Mouse (Mus musculus) lung, adult 2 months (tissue): ENCODE data around the gene Msantd1.

Source experiments
- CTCF ChIP-seq: fragments of 200-500 bp; IDR thresholded peaks from 2 replicates; pipeline ENCODE4 v1.5.1; 2011; ENCODE audit warnings: mild to moderate bottlenecking, low read length, control low read depth; ENCODE audit not compliant: insufficient read depth
- POLR2A ChIP-seq: fragments of 200-500 bp; IDR thresholded peaks from 2 replicates; pipeline ENCODE4 v1.6.1; 2011; ENCODE audit warnings: low read depth, mild to moderate bottlenecking, control low read depth, low read length, borderline replicate concordance; ENCODE audit errors: extremely low read depth

GRCm38 (mm10) chr5:34907910-34908725 lies at the start of gene Msantd1:
- TF ChIP-seq CTCF (no peak), POLR2A (no peak)
